Mouse (Mus musculus) lung, postnatal 0 days (tissue): Measurements from ENCODE around the gene Lrrc27.

ENCODE experiments used
- CTCF ChIP-seq: IDR thresholded peaks from 2 replicates; pipeline ENCODE4 v1.5.1; 2016; ENCODE audit warnings: antibody characterized with exemption, mild to moderate bottlenecking
- EP300 ChIP-seq: IDR thresholded peaks from 2 replicates; pipeline ENCODE4 v1.6.1; 2016; ENCODE audit warnings: antibody characterized with exemption, mild to moderate bottlenecking, control low read depth

DNA sequence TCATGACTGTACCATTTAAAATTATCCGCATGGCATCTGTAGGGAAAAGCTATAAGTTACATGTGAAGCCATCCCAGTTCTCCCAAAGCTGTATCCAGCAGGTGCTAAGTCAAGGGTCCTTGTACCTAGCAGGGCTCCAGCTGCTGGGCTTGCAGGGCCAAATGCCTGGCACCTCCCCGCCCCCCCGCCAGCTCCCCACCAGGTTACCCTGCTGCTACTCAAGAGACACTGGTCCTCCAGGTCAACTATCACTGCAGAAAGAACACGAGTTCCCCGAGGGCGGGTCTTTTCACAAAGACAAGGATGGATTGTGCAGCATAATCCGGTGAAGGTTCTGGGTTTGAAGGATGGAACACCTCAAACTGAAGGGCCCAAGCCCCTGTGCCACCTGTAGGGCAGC lies 25.5 kb upstream of the Lrrc27 start:
- no peak for TF ChIP-seq CTCF
- no peak for TF ChIP-seq EP300
